8 mouse cellular contexts compared by ENCODE assay signal in the genomic region with DNA sequence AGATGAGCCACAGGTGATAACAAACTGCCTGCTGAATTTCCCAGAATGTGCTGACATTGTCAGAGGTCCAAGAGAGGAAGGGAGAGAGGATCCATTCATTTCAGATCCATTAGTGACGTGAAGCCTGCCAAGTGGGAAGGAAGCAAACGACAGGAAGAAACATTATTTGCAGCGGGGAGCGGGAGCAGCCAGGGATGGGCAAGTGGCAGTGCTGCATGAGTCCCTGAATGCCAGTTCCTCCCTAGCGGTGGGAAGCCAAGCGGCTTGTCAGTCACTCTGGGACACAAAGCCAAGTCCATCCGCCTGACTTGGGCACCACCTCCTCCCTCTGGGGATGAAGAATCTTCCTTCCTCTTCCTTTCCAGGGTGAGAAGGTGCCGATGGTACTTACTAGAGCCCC.
DNase-seq lines count a peak whose midpoint lies in the region; ATAC-seq and TF ChIP-seq lines count a peak whose summit lies in the region.

No protein-coding gene starts in this region.

- H3K36me3 ChIP-seq in intestine, postnatal 0 days (ENCODE audit: control insufficient read depth, insufficient read depth), result no peaks in the 10 kb centered on the region
- no peaks in the 10 kb centered on the region for H3K36me3 ChIP-seq in lung, postnatal 0 days (ENCODE audit: insufficient read depth, low read length)
- no peaks in the 10 kb centered on the region for H3K36me3 ChIP-seq in thymus, adult 2 months (ENCODE audit: control insufficient read depth, insufficient read depth, low read length)

- H3K4me1 ChIP-seq in intestine, postnatal 0 days (replicated peaks; ENCODE audit: control insufficient read depth, insufficient read depth, low read length), result no peaks in the 10 kb centered on the region
- no peaks in the 10 kb centered on the region; the same call in 1 of the 2 replicates for H3K4me1 ChIP-seq in lung, postnatal 0 days (ENCODE audit: insufficient read depth, low read depth, low read length)
- H3K4me1 ChIP-seq in thymus, adult 2 months (replicated peaks; ENCODE audit: control insufficient read depth, insufficient read depth, low read length), result no peaks in the 10 kb centered on the region

- no peak for TF ChIP-seq POLR2A in thymus, adult 2 months (IDR thresholded peaks at IDR 0.05; ENCODE audit: control insufficient read depth, extremely low read depth, insufficient read depth, low read length, poor library complexity)

- no peak overlapping the region for H3K4me2 ChIP-seq in intestine, postnatal 0 days (replicated peaks; ENCODE audit: low read depth)
- no peak overlapping the region; the same call in 1 of the 2 replicates for H3K4me2 ChIP-seq in lung, postnatal 0 days (replicated peaks; ENCODE audit: low read depth, low read length)

- TF ChIP-seq EP300 in lung, postnatal 0 days (IDR thresholded peaks at IDR 0.05), result no peak

- intact Hi-C loops in heart, postnatal 25 days (cut with DNase I), result no loop called here

- H3K27me3 ChIP-seq in intestine, postnatal 0 days (replicated peaks; ENCODE audit: control insufficient read depth, insufficient read depth, low read length), result no peaks in the 10 kb centered on the region
- H3K27me3 ChIP-seq in lung, postnatal 0 days (replicated peaks; ENCODE audit: insufficient read depth, low read length), result no peaks in the 10 kb centered on the region
- H3K27me3 ChIP-seq in thymus, adult 2 months (ENCODE audit: control insufficient read depth, insufficient read depth, low read length), result no peaks in the 10 kb centered on the region

- WGBS in intestine, postnatal 0 days, result 62% methylated on average over 8 of the region's 8 CpGs
- WGBS in lung, postnatal 0 days, result 24% methylated on average over 8 of the region's 8 CpGs
- 85% methylated on average over 8 of the region's 8 CpGs for WGBS in thymus, adult 2 months

- TF ChIP-seq CTCF in intestine, postnatal 0 days (IDR thresholded peaks at IDR 0.05; ENCODE audit: low read depth), result 0 out of 2 replicates have a peak, but pooled peaks have one; percentile 14
- peak; percentile 56 for TF ChIP-seq CTCF in lung, postnatal 0 days (IDR thresholded peaks at IDR 0.05)
- no peak for TF ChIP-seq CTCF in thymus, adult 2 months (IDR thresholded peaks at IDR 0.05; ENCODE audit: borderline replicate concordance, control insufficient read depth, extremely low read depth, insufficient read depth, low read length, poor library complexity)

- H3K9me3 ChIP-seq in intestine, postnatal 0 days (ENCODE audit: control insufficient read depth), result no peaks in the 10 kb centered on the region
- H3K9me3 ChIP-seq in lung, postnatal 0 days (ENCODE audit: low read length), result no peaks in the 10 kb centered on the region

- DNase-seq in heart, adult 11 months, result peak; percentile 95
- no peak for DNase-seq in heart, postnatal 25 days (ENCODE audit: low spot score)
- peak; percentile 68 for DNase-seq in cerebellum, adult 9-11 months
- DNase-seq in lung, postnatal 0 days (ENCODE audit: low spot score), result peak; percentile 44
- DNase-seq in frontal cortex, postnatal 25 days (ENCODE audit: low spot score in 2 of 2), result no peak
- no peak for DNase-seq in right cerebral cortex, adult 18-20 months
- no peak for DNase-seq in thymus, adult 2 months

- H3K9ac ChIP-seq in intestine, postnatal 0 days (ENCODE audit: low read depth, low read length), result no peak overlapping the region
- H3K9ac ChIP-seq in lung, postnatal 0 days (replicated peaks; ENCODE audit: low read depth), result no peak overlapping the region

- no peak for ATAC-seq in intestine, postnatal 0 days
- ATAC-seq in lung, postnatal 0 days, result peak; percentile 66; the same call in 1 of the 2 replicates

- no peak overlapping the region for H3K4me3 ChIP-seq in intestine, postnatal 0 days (ENCODE audit: low read depth, low read length)
- H3K4me3 ChIP-seq in lung, postnatal 0 days (ENCODE audit: low read depth, low read length), result no peak overlapping the region
- no peak overlapping the region for H3K4me3 ChIP-seq in thymus, adult 2 months (ENCODE audit: control insufficient read depth, insufficient read depth, low read length)

- no peak overlapping the region for H3K27ac ChIP-seq in intestine, postnatal 0 days (ENCODE audit: low read depth, low read length)
- no peak overlapping the region for H3K27ac ChIP-seq in lung, postnatal 0 days (ENCODE audit: low read length)
- H3K27ac ChIP-seq in thymus, adult 2 months (ENCODE audit: control insufficient read depth, insufficient read depth, low read length), result no peak overlapping the region

Comparison
In these comparisons a context has a peak if more than half of its experiments do, and no peak if none do; other contexts are left out.
1. DNase-seq: peak in heart, adult 11 months (single experiment), cerebellum, adult 9-11 months (single experiment) and lung, postnatal 0 days (single experiment); none in heart, postnatal 25 days (single experiment), frontal cortex, postnatal 25 days (0 of 2), right cerebral cortex, adult 18-20 months (single experiment) and thymus, adult 2 months (single experiment).